Mouse (Mus musculus): ENCODE measurements around the gene Tmem121b.

Tmem121b gene

GRCm38 (mm10) chr6:120463086-120463871 lies 30.3 kb downstream of the Tmem121b start, which contains the start of gene Il17ra:
Gene Il17ra (plus strand): TSS chr6:120463247.
- no peak for DNase-seq

GRCm38 (mm10) chr6:120462251-120462650 lies 31.4 kb downstream of the Tmem121b start:
- no peak for DNase-seq

GRCm38 (mm10) chr6:120461217-120461616 lies 32.4 kb downstream of the Tmem121b start:
- no peak for DNase-seq

- no peak for DNase-seq
Observed at GRCm38 (mm10) chr6:120457751-120458150, 35.9 kb downstream of the Tmem121b start.

GRCm38 (mm10) chr6:120457074-120457473 lies 36.5 kb downstream of the Tmem121b start:
- DNase-seq = no peak

GRCm38 (mm10) chr6:120454627-120455077 lies 39.0 kb downstream of the Tmem121b start:
- no peak for DNase-seq

- DNase-seq = no peak
Observed at GRCm38 (mm10) chr6:120453556-120453955, 40.1 kb downstream of the Tmem121b start.

- DNase-seq = no peak
Observed at GRCm38 (mm10) chr6:120453103-120453445, 40.5 kb downstream of the Tmem121b start.

- no peak for DNase-seq
Observed at GRCm38 (mm10) chr6:120452384-120453102, 41.1 kb downstream of the Tmem121b start.

- DNase-seq = no peak
Observed at GRCm38 (mm10) chr6:120450208-120450607, 43.4 kb downstream of the Tmem121b start.

GRCm38 (mm10) chr6:120443363-120444355 lies 49.9 kb downstream of the Tmem121b start:
- no peak for DNase-seq

- no peak for DNase-seq
Observed at GRCm38 (mm10) chr6:120442171-120442749, 51.3 kb downstream of the Tmem121b start.

Measured in cerebellum, adult 9-10 months (tissue).